Mouse (Mus musculus) E14TG2a.4 (cell line): ENCODE data around the gene Retreg2.

ENCODE experiments used
- CTCF ChIP-seq: conservative IDR thresholded peaks from 2 replicates; pipeline ENCODE4 v1.5.1; 2014; ENCODE audit warnings: low read length
- POU5F1 ChIP-seq: IDR thresholded peaks from 2 replicates; pipeline ENCODE4 v1.6.1; 2014; ENCODE audit warnings: low read length, borderline replicate concordance

- no peak for TF ChIP-seq CTCF
- TF ChIP-seq POU5F1, result no peak
These were observed 48.7 kb downstream of the Retreg2 start for GRCm38 (mm10) chr1:75191258-75191621.
